Mouse (Mus musculus) thymus, adult 2 months (tissue): ENCODE data around the gene Fadd. TPM values are rescaled to one million over a fixed set of nuclear protein-coding genes. Genes with fewer than 3 reads are reported as not detected.

Source experiments
- DNase-seq: peaks from one replicate; pipeline ENCODE4 v3.0.0; 2021
- H3K27ac ChIP-seq: fragments of 200-500 bp; 2 replicates; pipeline ENCODE4 v1.5.1; 2012; ENCODE audit warnings: low read length, control low read depth; ENCODE audit not compliant: control insufficient read depth, insufficient read depth
- H3K27me3 ChIP-seq: fragments of 200-500 bp; 2 replicates; pipeline ENCODE4 v1.6.1; 2012; ENCODE audit warnings: mild to moderate bottlenecking, low read length, moderate library complexity, mixed read lengths; ENCODE audit not compliant: control insufficient read depth, insufficient read depth
- H3K36me3 ChIP-seq: fragments of 200-500 bp; 2 replicates; pipeline ENCODE4 v1.6.1; 2012; ENCODE audit warnings: mild to moderate bottlenecking, low read length, moderate library complexity; ENCODE audit not compliant: control insufficient read depth, insufficient read depth
- H3K4me1 ChIP-seq: fragments of 200-500 bp; replicated peaks from 2 replicates; pipeline ENCODE4 v1.6.1; 2012; ENCODE audit warnings: low read length; ENCODE audit not compliant: control insufficient read depth, insufficient read depth
- H3K4me3 ChIP-seq: fragments of 200-500 bp; 2 replicates; pipeline ENCODE4 v1.5.1; 2012; ENCODE audit warnings: mild to moderate bottlenecking, low read length, control low read depth, moderate library complexity; ENCODE audit not compliant: control insufficient read depth, insufficient read depth
- CTCF ChIP-seq: fragments of 200-500 bp; IDR thresholded peaks from 2 replicates; pipeline ENCODE4 v1.5.1; 2012; ENCODE audit warnings: mild to moderate bottlenecking, control low read depth, low read length, moderate library complexity, borderline replicate concordance; ENCODE audit not compliant: control insufficient read depth, poor library complexity, insufficient read depth; ENCODE audit errors: extremely low read depth
- POLR2A ChIP-seq: fragments of 200-500 bp; IDR thresholded peaks from 2 replicates; pipeline ENCODE4 v1.6.1; 2012; ENCODE audit warnings: mild to moderate bottlenecking, low read length, control low read depth, moderate library complexity; ENCODE audit not compliant: control insufficient read depth, poor library complexity, insufficient read depth; ENCODE audit errors: extremely low read depth
- WGBS: fragments of 180-500 bp; shearing (Covaris S2); methylation state at CpG from one replicate; pipeline ENCODE4 v1.1.7; 2018; 5-methylcytosine and 5-hydroxymethylcytosine counted together
- polyA plus RNA-seq: library from polyadenylated mRNA; depleted of rRNA; stranded (reverse); fragments of >200 nt; gene quantifications from 2 replicates; pipeline ENCODE4 v1.2.3, GENCODE M21; 2012

Gene Fadd
- polyA plus RNA-seq, 1 experiment = 15.2 TPM

GRCm38 (mm10) chr7:144569428-144569827 lies 12.8 kb downstream of the Fadd start:
- Histone ChIP-seq H3K27me3 (no peaks in the 10 kb centered on the region), H3K36me3 (no peaks in the 10 kb centered on the region), H3K4me1 (no peaks in the 10 kb centered on the region), H3K4me3 (no peak overlapping the region), H3K27ac (no peak overlapping the region)
- WGBS = 86% methylated on average over 7 of the region's 7 CpGs
- TF ChIP-seq POLR2A (no peak), CTCF (no peak)
- no peak for DNase-seq

GRCm38 (mm10) chr7:144568091-144568490 lies 14.2 kb downstream of the Fadd start:
- DNase-seq = no peak
- TF ChIP-seq POLR2A = no peak
- TF ChIP-seq CTCF = no peak
- Histone ChIP-seq H3K36me3 (no peaks in the 10 kb centered on the region), H3K4me1 (no peaks in the 10 kb centered on the region), H3K27ac (no peak overlapping the region), H3K4me3 (no peak overlapping the region), H3K27me3 (no peaks in the 10 kb centered on the region)

- Histone ChIP-seq H3K27ac (no peak overlapping the region), H3K36me3 (no peaks in the 10 kb centered on the region), H3K4me1 (no peaks in the 10 kb centered on the region), H3K4me3 (no peak overlapping the region), H3K27me3 (no peaks in the 10 kb centered on the region)
- DNase-seq = no peak
- TF ChIP-seq POLR2A (no peak), CTCF (no peak)
- 85% methylated on average over 3 of the region's 3 CpGs for WGBS
Observed at GRCm38 (mm10) chr7:144566921-144567682, 15.2 kb downstream of the Fadd start.

- DNase-seq = no peak
- WGBS = 88% methylated on average over 9 of the region's 9 CpGs
- TF ChIP-seq CTCF (no peak), POLR2A (no peak)
- H3K36me3 ChIP-seq = no peaks in the 10 kb centered on the region
- no peaks in the 10 kb centered on the region for H3K27me3 ChIP-seq
- H3K4me1 ChIP-seq = peaks cover 11% of the 10 kb centered on the region
- no peak overlapping the region for H3K27ac ChIP-seq
- H3K4me3 ChIP-seq = no peak overlapping the region
Observed at GRCm38 (mm10) chr7:144563456-144564155, 18.7 kb downstream of the Fadd start.

GRCm38 (mm10) chr7:144562016-144562415 lies 20.2 kb downstream of the Fadd start:
- DNase-seq = no peak

GRCm38 (mm10) chr7:144560594-144560993 lies 21.7 kb downstream of the Fadd start:
- no peak overlapping the region for H3K4me3 ChIP-seq
- 46% methylated on average over 4 of the region's 4 CpGs for WGBS
- peaks cover 11% of the 10 kb centered on the region for H3K4me1 ChIP-seq
- peak; percentile 35 for DNase-seq
- no peaks in the 10 kb centered on the region for H3K36me3 ChIP-seq
- H3K27ac ChIP-seq = no peak overlapping the region
- no peak for TF ChIP-seq POLR2A
- no peak for TF ChIP-seq CTCF
- H3K27me3 ChIP-seq = no peaks in the 10 kb centered on the region

More at GRCm38 (mm10) chr7:144562016-144562415, 20.2 kb downstream of the Fadd start:
- Histone ChIP-seq H3K27ac (no peak overlapping the region), H3K4me1 (peaks cover 11% of the 10 kb centered on the region), H3K36me3 (no peaks in the 10 kb centered on the region), H3K4me3 (no peak overlapping the region), H3K27me3 (no peaks in the 10 kb centered on the region)
- 80% methylated on average over 3 of the region's 3 CpGs for WGBS
- TF ChIP-seq POLR2A (no peak), CTCF (no peak)

- WGBS = 57% methylated on average over 6 of the region's 6 CpGs
- Histone ChIP-seq H3K4me1 (peaks cover 13% of the 10 kb centered on the region), H3K27me3 (no peaks in the 10 kb centered on the region), H3K36me3 (no peaks in the 10 kb centered on the region), H3K27ac (no peak overlapping the region), H3K4me3 (no peak overlapping the region)
- peak; percentile 22 for DNase-seq
- TF ChIP-seq CTCF (no peak), POLR2A (no peak)
Observed at GRCm38 (mm10) chr7:144558552-144558951, 23.7 kb downstream of the Fadd start.
